Mouse (Mus musculus): ENCODE results near the gene Art1. TPM values are rescaled to one million over a fixed set of nuclear protein-coding genes. Genes with fewer than 3 reads are reported as not detected.

Gene Art1
- polyA plus RNA-seq, 1 experiment, result 0.12 TPM

DNA sequence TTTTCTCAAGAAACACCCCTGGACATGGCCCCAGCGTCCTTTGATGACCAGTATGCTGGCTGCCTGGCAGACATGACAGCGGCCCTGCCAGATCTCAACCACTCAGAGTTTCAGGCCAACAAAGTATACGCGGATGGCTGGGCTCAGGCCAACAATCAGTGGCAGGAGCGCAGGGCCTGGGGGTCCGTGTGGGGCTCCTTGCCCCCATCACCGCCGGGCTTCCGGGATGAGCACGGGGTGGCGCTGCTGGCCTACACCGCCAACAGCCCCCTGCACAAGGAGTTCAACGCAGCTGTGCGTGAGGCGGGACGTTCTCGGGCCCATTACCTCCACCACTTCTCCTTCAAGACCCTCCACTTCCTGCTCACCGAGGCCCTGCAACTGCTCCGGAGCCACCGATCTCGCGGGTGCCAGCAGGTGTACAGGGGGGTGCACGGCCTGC, 5.2 kb downstream of the Art1 start:
- no peak for DNase-seq (ENCODE audit: extremely low spot score in 1 of 2, low spot score in 1 of 2)

DNA sequence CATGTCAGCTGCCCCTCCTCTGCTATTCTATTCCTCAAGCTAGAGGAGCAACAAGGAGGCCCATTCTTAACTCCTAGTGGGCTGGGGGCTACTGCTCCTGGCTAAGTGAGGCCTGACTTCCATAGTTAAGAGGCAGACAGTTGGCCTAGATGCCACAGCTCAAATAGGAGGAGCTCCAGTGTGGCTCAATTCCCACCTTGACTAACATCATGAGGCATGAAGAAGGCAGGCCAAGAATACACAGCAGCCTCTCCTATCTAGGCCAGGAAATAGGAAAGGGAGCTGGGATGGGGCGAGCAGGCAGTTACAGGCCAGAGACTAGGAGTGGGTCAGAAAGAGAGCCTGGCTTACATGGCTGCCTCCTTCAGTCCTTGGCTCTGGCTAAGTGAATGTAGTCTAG, 6.7 kb downstream of the Art1 start:
- no peak for DNase-seq (ENCODE audit: extremely low spot score in 1 of 2, low spot score in 1 of 2)

DNA sequence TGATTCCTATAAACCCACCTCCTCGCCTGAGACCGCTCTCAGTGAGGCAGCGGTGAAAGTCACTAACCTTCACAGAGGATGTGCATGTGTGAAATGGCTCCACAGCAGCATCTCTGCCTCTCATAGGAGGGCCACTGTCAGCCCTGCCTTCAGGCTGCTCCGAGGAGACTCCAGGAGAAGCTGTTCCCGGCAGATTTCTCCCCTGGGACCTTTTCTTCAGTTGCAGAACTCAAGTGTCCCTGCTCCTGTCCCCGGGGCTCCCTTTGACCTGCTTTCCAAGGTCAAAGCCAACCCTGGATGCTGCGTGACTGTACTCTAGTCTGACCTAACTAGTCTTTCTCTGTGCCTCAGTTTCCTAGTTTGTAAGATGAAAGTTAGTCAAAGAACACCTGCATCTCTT, 7.6 kb downstream of the Art1 start, which contains the start of gene Art5:
Art5 (minus strand) TSS at position 319 of the 400 bp plus-strand sequence.
- no peak for DNase-seq (ENCODE audit: extremely low spot score in 1 of 2, low spot score in 1 of 2)

DNA sequence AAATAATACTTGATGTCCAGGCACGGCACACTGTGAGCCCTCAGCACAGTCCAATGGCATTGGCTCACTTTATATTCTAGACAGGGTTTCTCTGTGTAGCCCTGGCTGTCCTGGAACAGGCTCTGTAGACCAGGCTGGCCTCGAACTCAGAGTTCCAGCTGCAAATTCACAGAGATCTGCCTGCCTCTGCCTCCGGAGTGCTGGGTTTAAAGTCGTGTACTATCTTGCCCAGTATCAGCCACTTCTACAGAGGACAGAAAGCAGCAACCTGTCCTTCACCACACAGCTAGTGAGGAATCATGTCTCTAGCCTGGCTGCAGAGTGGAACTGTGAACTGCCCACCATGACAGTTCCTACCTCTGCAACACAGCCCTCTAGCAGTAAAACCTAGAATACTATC, 8.2 kb downstream of the Art1 start:
- no peak for DNase-seq (ENCODE audit: extremely low spot score in 1 of 2, low spot score in 1 of 2)

DNA sequence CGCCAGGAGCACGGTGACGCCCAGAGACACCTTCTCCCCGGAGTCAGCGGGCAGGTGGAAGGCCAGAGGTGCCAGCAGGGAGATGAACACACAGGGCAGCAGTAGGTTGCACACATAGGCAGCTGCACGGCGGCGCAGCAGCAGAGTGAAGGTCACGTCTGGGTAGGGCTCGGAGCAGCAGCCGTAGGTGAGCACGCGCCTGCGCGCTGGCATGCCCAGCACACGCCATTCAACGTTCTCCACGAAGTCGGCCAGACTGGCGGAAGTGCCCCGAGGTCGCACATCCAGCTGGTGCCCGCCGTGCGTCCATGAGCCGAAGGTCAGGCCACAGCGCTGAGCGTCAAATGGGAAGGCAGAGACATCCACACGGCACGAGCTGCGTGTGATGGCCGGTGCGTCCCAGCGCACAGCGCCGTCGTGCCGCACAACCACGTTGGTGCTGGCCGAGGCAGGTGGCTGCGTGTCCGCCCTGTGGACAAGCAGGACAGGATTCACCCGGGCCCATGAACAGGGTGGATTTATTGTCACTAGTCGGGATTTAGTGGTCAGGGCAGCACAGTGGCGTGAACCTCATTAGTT, 11.7 kb downstream of the Art1 start:
- no peak for DNase-seq (ENCODE audit: extremely low spot score in 1 of 2, low spot score in 1 of 2)

DNA sequence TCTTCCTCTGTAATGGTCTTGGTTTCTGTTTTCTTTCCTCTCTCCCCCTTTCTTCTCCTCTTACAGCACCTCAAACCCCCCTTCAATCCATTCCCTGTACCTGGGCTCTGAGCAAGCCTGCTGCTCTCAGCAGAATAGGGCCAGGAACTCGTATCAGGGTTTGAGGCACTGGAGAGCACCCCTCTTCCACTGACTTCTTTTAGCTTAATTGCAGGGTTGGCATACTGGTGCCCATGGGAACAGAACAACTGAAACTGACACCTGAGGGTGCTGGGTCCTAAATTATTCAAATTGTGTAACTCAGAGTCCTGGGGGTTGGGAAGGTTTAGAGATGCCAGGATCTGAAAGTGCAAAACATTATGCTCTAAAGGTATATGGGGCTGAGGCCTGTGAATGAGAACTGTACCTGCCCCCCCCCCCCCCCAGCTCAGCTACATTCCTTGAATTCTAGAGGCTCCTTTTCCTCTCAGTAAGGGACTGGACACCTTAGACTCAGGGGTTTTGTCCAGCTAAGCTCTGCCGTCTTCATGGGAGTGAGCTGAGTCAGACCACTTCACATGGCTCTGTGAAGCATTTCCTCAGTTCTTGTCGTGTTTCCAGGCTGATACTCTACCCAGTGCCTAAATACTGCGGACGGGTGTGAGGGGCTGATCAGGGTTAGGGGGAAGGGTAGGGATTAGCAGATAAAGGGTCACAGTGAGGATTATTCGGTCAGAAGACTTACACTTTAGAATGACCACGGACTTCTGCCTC, 15.2 kb downstream of the Art1 start, which contains the start of gene Chrna10:
Chrna10 (minus strand) TSS at position 250 of the 753 bp plus-strand sequence.
- peak in 1 of 2 experiments; percentile 10 for DNase-seq (ENCODE audit: extremely low spot score in 1 of 2, low spot score in 1 of 2)

DNA sequence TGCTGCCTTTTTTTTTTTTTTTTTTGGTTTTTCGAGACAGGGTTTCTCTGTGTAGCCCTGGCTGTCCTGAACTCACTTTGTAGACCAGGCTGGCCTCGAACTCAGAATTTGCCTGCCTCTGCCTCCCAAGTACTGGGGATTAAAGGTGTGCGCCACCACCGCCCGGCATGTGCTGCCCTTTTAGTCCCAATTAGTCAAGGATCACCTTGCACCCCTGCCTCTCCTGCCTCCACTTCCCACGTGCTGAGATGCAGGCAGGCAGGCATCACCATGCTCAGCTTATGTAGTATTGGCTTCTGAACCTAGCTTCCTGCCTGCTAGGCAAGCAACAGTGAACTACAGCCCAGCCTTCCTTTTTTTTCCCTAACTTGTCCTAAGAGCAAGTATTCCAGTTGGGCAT, 15.8 kb downstream of the Art1 start:
- DNase-seq (ENCODE audit: extremely low spot score in 1 of 2, low spot score in 1 of 2), result no peak

DNA sequence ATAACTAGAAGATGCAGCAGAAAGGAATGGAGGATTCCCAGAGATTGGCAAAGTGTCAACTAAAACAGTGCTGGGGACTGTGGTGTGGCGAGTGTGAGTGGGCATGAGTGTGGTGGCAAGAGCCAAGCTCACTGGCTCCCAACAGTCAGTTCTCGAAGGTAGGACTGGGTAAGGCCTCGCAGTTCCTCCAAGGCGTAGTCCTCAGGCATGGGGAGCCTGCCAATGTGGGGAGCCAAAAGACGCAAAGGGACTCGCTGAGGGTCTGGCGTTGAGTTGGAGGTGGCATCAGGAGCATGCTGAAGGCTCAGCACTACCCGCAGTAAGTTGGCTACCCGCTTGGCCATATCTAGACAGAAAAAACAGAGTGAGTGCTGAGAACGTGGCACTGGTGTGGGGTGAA, 18.8 kb downstream of the Art1 start:
- no peak for DNase-seq (ENCODE audit: extremely low spot score in 1 of 2, low spot score in 1 of 2)

DNA sequence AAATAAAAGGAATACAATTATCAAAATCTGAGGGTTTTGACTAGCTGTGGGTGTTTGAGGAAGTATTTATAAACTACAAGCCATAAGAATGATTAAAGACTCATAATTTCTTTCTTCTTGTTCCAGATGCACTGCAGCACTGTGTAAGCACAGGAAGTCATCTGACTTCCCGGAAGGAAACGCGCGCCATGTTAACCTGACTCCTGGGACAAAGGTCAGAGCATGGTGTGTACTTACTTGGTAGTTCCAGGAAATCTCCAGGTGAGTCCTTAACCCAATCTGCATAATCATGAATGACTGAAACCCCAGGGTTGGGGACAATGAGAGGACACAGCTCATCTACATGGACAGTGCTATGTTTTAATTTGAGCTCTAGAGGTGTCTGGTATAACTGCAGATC, 30.9 kb downstream of the Art1 start:
- no peak for DNase-seq (ENCODE audit: extremely low spot score in 1 of 2, low spot score in 1 of 2)

DNA sequence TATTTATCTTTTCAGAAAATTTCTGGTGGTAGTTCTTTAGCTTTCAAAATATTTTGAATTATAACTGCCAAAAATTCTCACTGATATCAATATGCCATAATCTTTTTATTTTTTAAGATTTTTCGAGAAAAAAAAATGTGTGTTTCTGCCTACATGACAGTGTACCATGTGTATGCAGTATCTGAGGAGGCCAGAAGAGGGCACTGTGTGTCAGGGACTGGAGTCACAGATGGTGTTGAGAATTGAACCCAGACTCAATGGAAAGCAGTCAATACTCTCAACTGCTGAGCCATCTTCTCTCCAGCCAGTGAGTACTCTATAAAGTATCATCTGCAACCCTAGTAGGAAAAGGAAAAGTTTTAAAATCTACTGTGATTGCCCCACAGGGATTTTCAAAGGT, 35.9 kb downstream of the Art1 start:
- peak in 1 of 2 experiments; percentile 18 for DNase-seq (ENCODE audit: extremely low spot score in 1 of 2, low spot score in 1 of 2)

DNA sequence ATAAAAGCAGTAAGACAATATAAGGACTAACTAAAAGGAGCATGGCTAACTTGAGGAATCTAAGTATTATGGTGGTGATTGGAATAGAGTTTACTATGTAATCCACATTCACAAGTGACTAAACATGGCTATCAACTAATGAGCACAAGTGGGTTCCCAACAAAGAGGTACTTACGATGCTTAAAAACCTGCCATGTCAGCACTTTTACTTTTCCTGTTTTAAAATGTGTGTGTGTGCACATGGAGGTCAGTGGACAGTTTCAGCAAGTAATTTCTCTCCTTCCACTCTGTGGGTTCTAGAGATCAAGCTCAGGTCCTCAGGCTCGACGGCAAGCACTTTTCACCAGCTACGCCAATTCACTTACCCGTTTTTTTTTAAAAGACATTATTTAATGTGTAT, 36.4 kb downstream of the Art1 start:
- DNase-seq (ENCODE audit: extremely low spot score in 1 of 2, low spot score in 1 of 2), result no peak

DNA sequence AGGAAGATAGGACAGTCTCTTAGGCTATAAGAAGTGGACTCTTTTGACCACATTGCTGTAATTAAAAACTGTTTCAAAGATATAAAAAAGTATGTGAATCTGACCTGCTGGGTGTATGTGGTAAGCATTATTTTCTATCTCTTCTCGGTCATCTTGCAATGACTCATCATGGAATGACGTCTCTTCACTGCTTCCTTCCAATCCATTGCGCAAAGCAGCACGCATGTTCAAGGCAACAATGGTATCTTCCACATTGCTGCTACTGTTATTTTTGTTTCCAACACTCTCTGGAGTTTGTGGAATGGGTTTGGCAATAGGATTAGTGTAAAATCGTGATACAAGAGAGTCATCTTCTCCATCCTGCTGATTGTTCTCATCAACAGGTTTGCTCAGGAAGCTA, 52.1 kb downstream of the Art1 start:
- DNase-seq (ENCODE audit: extremely low spot score in 1 of 2, low spot score in 1 of 2), result no peak

Other genes starting within 250 kb of the Art1 start
- gene Folr2, start 244.5 kb upstream of the Art1 start, polyA plus RNA-seq (2012; rRNA removed), result 1.2 and 2.3 TPM in 2 replicates
- gene Anapc15, start 238.0 kb upstream of the Art1 start, polyA plus RNA-seq (2012; rRNA removed), result 60.4 and 69.4 TPM in 2 replicates
- 1.1 and 2.1 TPM in 2 replicates for gene Folr1, start 231.0 kb upstream of the Art1 start, polyA plus RNA-seq (2012; rRNA removed)
- gene Lamtor1, start 195.8 kb upstream of the Art1 start, polyA plus RNA-seq (2012; rRNA removed), result 186 and 205 TPM in 2 replicates
- 0.27 and 0.28 TPM in 2 replicates for gene Tomt, start 195.4 kb upstream of the Art1 start, polyA plus RNA-seq (2012; rRNA removed)
- 12.3 and 12.8 TPM in 2 replicates for gene Lrrc51, start 167.8 kb upstream of the Art1 start, polyA plus RNA-seq (2012; rRNA removed)
- gene Numa1, start 167.6 kb upstream of the Art1 start, polyA plus RNA-seq (2012; rRNA removed), result 65.6 and 68.8 TPM in 2 replicates
- gene Il18bp, start 83.1 kb upstream of the Art1 start, polyA plus RNA-seq (2012; rRNA removed), result 14.1 and 14.4 TPM in 2 replicates
- gene Rnf121, start 36.3 kb upstream of the Art1 start, polyA plus RNA-seq (2012; rRNA removed), result 56.4 and 67.1 TPM in 2 replicates
- 36.2 and 42.7 TPM in 2 replicates for gene Xndc1, start 36.2 kb upstream of the Art1 start, polyA plus RNA-seq (2012; rRNA removed)
- gene Xntrpc, start 36.0 kb upstream of the Art1 start, polyA plus RNA-seq (2012; rRNA removed), result 3.9 and 4.3 TPM in 2 replicates
- gene Trpc2, start 18.6 kb upstream of the Art1 start, polyA plus RNA-seq (2012; rRNA removed), result 1.8 and 2.0 TPM in 2 replicates
- 0.34 and 0.50 TPM in 2 replicates for gene Art5, start 7.7 kb downstream of the Art1 start, polyA plus RNA-seq (2012; rRNA removed)
- 8.6 and 10.8 TPM in 2 replicates for gene Chrna10, start 15.1 kb downstream of the Art1 start, polyA plus RNA-seq (2012; rRNA removed)
- 18.8 and 19.7 TPM in 2 replicates for gene Nup98, start 108.4 kb downstream of the Art1 start, polyA plus RNA-seq (2012; rRNA removed)
- gene Pgap2, start 108.5 kb downstream of the Art1 start, polyA plus RNA-seq (2012; rRNA removed), result 26.0 and 27.4 TPM in 2 replicates
- gene Rhog, start 154.3 kb downstream of the Art1 start, polyA plus RNA-seq (2012; rRNA removed), result 35.8 and 41.8 TPM in 2 replicates
- gene Stim1, start 166.1 kb downstream of the Art1 start, polyA plus RNA-seq (2012; rRNA removed), result 78.3 and 82.5 TPM in 2 replicates